Mouse (Mus musculus): ENCODE measurements at regions not wholly inside any gene's neighbourhood (a gene's known extent, or its start where the extent isn't known, plus 50 kb on each side); places are given as distances from the start of the nearest gene placed in this dataset.

DNA sequence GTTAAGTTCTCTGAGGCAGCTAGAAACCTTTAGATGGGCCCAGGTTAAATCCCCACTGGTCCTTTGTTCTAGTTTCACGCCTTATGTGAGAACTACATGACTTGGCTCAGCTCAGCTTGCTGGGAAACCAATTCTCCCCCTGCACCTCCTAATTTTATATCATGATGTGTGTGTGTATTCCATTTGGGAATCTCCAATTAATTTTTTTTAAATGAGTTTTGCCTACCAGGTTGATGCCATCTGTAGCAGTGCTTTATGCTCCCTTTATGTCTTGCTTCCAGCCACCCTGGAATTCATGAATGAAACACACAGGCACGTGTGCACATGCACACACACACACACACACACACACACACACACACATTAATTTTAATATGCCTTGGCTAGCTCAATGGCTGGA lies 180.0 kb upstream of the Gli3 start:
- 78% methylated on average over 2 of the region's 2 CpGs for WGBS
- Histone ChIP-seq H3K36me3 (ENCODE audit: control insufficient read depth, insufficient read depth, low read length) (no peaks in the 10 kb centered on the region), H3K27ac (replicated peaks; ENCODE audit: low read depth, low read length) (no peak overlapping the region), H3K4me1 (ENCODE audit: control insufficient read depth, insufficient read depth, low read length) (no peaks in the 10 kb centered on the region), H3K4me2 (ENCODE audit: low read depth, severe bottlenecking) (no peak overlapping the region), H3K9me3 (ENCODE audit: control insufficient read depth, low read length) (no peaks in the 10 kb centered on the region; the same call in 1 of the 2 replicates), H3K4me3 (ENCODE audit: low read depth, low read length) (no peak overlapping the region), H3K9ac (ENCODE audit: low read length) (no peak overlapping the region), H3K27me3 (ENCODE audit: control insufficient read depth, insufficient read depth, low read length) (no peaks in the 10 kb centered on the region)
- ATAC-seq (ENCODE audit: insufficient number of reproducible peaks, low FRiP score, low TSS enrichment, low read depth), result no peak
- no peak for DNase-seq (ENCODE audit: low spot score)

DNA sequence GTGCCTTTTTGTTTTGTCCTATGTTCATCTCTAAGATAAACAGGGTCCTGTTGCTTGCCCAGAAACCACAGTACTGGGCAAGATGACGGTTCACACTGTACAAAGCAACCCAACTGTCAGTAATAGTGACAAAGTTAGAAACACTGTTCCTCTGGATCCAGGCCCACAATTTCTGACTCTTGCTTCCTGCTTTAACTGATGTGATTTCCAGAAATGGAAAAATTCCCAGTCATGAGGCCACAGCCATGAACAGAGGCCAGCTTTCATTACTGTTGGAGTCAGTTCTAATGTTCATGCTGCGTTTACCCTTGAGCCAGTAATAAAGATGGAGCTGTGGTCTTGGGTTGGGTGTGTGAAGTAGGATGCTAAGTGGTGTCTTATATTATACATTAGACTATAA lies 164.6 kb upstream of the Gli3 start:
- Histone ChIP-seq H3K4me3 (ENCODE audit: low read depth, low read length) (no peak overlapping the region), H3K36me3 (ENCODE audit: control insufficient read depth, insufficient read depth, low read length) (no peaks in the 10 kb centered on the region), H3K4me2 (ENCODE audit: low read depth, severe bottlenecking) (no peak overlapping the region), H3K9ac (ENCODE audit: low read length) (no peak overlapping the region), H3K9me3 (ENCODE audit: control insufficient read depth, low read length) (no peaks in the 10 kb centered on the region), H3K27me3 (ENCODE audit: control insufficient read depth, insufficient read depth, low read length) (no peaks in the 10 kb centered on the region), H3K27ac (replicated peaks; ENCODE audit: low read depth, low read length) (no peak overlapping the region), H3K4me1 (ENCODE audit: control insufficient read depth, insufficient read depth, low read length) (no peaks in the 10 kb centered on the region)
- no peak for DNase-seq (ENCODE audit: low spot score)
- ATAC-seq (ENCODE audit: insufficient number of reproducible peaks, low FRiP score, low TSS enrichment, low read depth), result no peak
- WGBS, result 81% methylated on average over 2 of the region's 2 CpGs

DNA sequence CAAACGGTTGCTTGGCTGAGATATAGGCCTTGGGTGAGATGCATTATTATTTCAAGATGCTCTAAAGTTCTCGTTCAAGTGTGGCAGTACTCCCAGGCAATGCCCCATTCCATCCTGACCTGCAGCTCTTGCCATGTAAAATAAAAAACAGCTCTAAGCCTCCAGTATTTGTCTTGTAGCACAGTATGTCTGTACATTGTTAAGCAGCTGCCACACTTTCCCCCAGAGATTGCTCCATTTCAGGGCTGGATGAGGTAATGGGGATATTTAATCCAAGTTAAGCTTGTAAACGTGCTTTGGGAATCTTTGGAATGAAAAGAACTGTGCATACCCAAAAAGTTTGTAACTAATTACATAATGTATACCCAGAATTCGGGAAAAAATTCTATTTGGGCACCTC lies 137.6 kb upstream of the Gli3 start:
- Histone ChIP-seq H3K4me3 (ENCODE audit: low read depth, low read length) (no peak overlapping the region), H3K4me1 (ENCODE audit: control insufficient read depth, insufficient read depth, low read length) (no peaks in the 10 kb centered on the region), H3K9me3 (ENCODE audit: control insufficient read depth, low read length) (no peaks in the 10 kb centered on the region), H3K4me2 (ENCODE audit: low read depth, severe bottlenecking) (no peak overlapping the region), H3K36me3 (ENCODE audit: control insufficient read depth, insufficient read depth, low read length) (no peaks in the 10 kb centered on the region), H3K27me3 (ENCODE audit: control insufficient read depth, insufficient read depth, low read length) (no peaks in the 10 kb centered on the region), H3K27ac (replicated peaks; ENCODE audit: low read depth, low read length) (no peak overlapping the region), H3K9ac (ENCODE audit: low read length) (no peak overlapping the region)
- no peak for ATAC-seq (ENCODE audit: insufficient number of reproducible peaks, low FRiP score, low TSS enrichment, low read depth)
- no peak for DNase-seq (ENCODE audit: low spot score)
- 57% methylated on average over 4 of the region's 4 CpGs for WGBS

GRCm38 (mm10) chr13:15326146-15326545 lies 136.9 kb upstream of the Gli3 start:
- H3K9me3 ChIP-seq (ENCODE audit: control insufficient read depth, low read length), result no peaks in the 10 kb centered on the region
- no peaks in the 10 kb centered on the region for H3K4me1 ChIP-seq (ENCODE audit: control insufficient read depth, insufficient read depth, low read length)
- no peak overlapping the region for H3K9ac ChIP-seq (ENCODE audit: low read length)
- H3K36me3 ChIP-seq (ENCODE audit: control insufficient read depth, insufficient read depth, low read length), result no peaks in the 10 kb centered on the region
- WGBS, result 86% methylated on average over 3 of the region's 3 CpGs
- DNase-seq (ENCODE audit: low spot score), result no peak
- H3K27ac ChIP-seq (replicated peaks; ENCODE audit: low read depth, low read length), result no peak overlapping the region
- ATAC-seq (ENCODE audit: insufficient number of reproducible peaks, low FRiP score, low TSS enrichment, low read depth), result no peak
- no peak overlapping the region for H3K4me2 ChIP-seq (ENCODE audit: low read depth, severe bottlenecking)
- H3K4me3 ChIP-seq (ENCODE audit: low read depth, low read length), result no peak overlapping the region
- H3K27me3 ChIP-seq (ENCODE audit: control insufficient read depth, insufficient read depth, low read length), result no peaks in the 10 kb centered on the region

DNA sequence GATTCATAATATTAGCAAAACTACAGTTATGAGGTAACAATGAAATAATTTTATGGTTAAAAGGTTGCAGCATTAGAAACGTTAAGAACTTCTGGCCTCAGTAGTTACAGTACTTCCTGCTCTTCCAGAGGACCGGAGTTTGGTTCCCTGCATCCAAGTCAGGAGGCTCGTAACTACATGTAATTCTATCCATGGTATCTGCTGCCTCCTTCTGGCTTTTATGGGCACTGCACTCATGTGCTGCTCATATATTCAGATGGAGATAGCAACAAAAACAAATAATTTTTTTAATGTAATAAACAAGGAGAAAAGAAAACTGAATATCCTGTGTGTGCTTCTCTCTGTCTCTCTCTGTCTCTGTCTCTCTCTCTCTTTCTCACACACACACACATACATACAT lies 133.5 kb upstream of the Gli3 start:
- ATAC-seq (ENCODE audit: insufficient number of reproducible peaks, low FRiP score, low TSS enrichment, low read depth) (no peak), DNase-seq (ENCODE audit: low spot score) (no peak)
- no peak overlapping the region for H3K27ac ChIP-seq (replicated peaks; ENCODE audit: low read depth, low read length)
- no peak overlapping the region for H3K4me2 ChIP-seq (ENCODE audit: low read depth, severe bottlenecking)
- 89% methylated on average over 3 of the region's 3 CpGs for WGBS
- H3K36me3 ChIP-seq (ENCODE audit: control insufficient read depth, insufficient read depth, low read length), result no peaks in the 10 kb centered on the region
- no peaks in the 10 kb centered on the region for H3K4me1 ChIP-seq (ENCODE audit: control insufficient read depth, insufficient read depth, low read length)
- no peaks in the 10 kb centered on the region for H3K27me3 ChIP-seq (ENCODE audit: control insufficient read depth, insufficient read depth, low read length)
- no peak overlapping the region for H3K9ac ChIP-seq (ENCODE audit: low read length)
- no peak overlapping the region for H3K4me3 ChIP-seq (ENCODE audit: low read depth, low read length)
- no peaks in the 10 kb centered on the region for H3K9me3 ChIP-seq (ENCODE audit: control insufficient read depth, low read length)

- Histone ChIP-seq H3K4me2 (ENCODE audit: low read depth, severe bottlenecking) (no peak overlapping the region), H3K27me3 (ENCODE audit: control insufficient read depth, insufficient read depth, low read length) (no peaks in the 10 kb centered on the region), H3K9ac (ENCODE audit: low read length) (no peak overlapping the region), H3K36me3 (ENCODE audit: control insufficient read depth, insufficient read depth, low read length) (no peaks in the 10 kb centered on the region), H3K27ac (replicated peaks; ENCODE audit: low read depth, low read length) (no peak overlapping the region), H3K9me3 (ENCODE audit: control insufficient read depth, low read length) (no peaks in the 10 kb centered on the region), H3K4me3 (ENCODE audit: low read depth, low read length) (no peak overlapping the region), H3K4me1 (ENCODE audit: control insufficient read depth, insufficient read depth, low read length) (peaks cover 18% of the 10 kb centered on the region; the same call in 1 of the 2 replicates)
- DNase-seq (ENCODE audit: low spot score) (peak; percentile 38), ATAC-seq (ENCODE audit: insufficient number of reproducible peaks, low FRiP score, low TSS enrichment, low read depth) (0 out of 2 replicates have a peak, but pooled peaks have one; percentile 20)
- 4% methylated on average over 3 of the region's 3 CpGs for WGBS
Observed at GRCm38 (mm10) chr13:15343474-15343873, 119.6 kb upstream of the Gli3 start.

- peaks cover 14% of the 10 kb centered on the region; the same call in 1 of the 2 replicates for H3K4me1 ChIP-seq (ENCODE audit: control insufficient read depth, insufficient read depth, low read length)
- no peak overlapping the region for H3K4me2 ChIP-seq (ENCODE audit: low read depth, severe bottlenecking)
- H3K9me3 ChIP-seq (ENCODE audit: control insufficient read depth, low read length), result no peaks in the 10 kb centered on the region
- no peak overlapping the region for H3K9ac ChIP-seq (ENCODE audit: low read length)
- 22% methylated on average over 2 of the region's 2 CpGs for WGBS
- DNase-seq (ENCODE audit: low spot score), result no peak
- no peak overlapping the region for H3K4me3 ChIP-seq (ENCODE audit: low read depth, low read length)
- ATAC-seq (ENCODE audit: insufficient number of reproducible peaks, low FRiP score, low TSS enrichment, low read depth), result peak; percentile 69; the same call in 1 of the 2 replicates
- H3K27ac ChIP-seq (replicated peaks; ENCODE audit: low read depth, low read length), result no peak overlapping the region
- no peaks in the 10 kb centered on the region for H3K36me3 ChIP-seq (ENCODE audit: control insufficient read depth, insufficient read depth, low read length)
- no peaks in the 10 kb centered on the region for H3K27me3 ChIP-seq (ENCODE audit: control insufficient read depth, insufficient read depth, low read length)
Observed at GRCm38 (mm10) chr13:15346866-15347265, 116.2 kb upstream of the Gli3 start.

- ATAC-seq (ENCODE audit: insufficient number of reproducible peaks, low FRiP score, low TSS enrichment, low read depth), result no peak
- DNase-seq (ENCODE audit: low spot score), result no peak
- no peak overlapping the region for H3K27ac ChIP-seq (replicated peaks; ENCODE audit: low read depth, low read length)
- no peaks in the 10 kb centered on the region for H3K4me1 ChIP-seq (ENCODE audit: control insufficient read depth, insufficient read depth, low read length)
- H3K9me3 ChIP-seq (ENCODE audit: control insufficient read depth, low read length), result no peaks in the 10 kb centered on the region
- H3K9ac ChIP-seq (ENCODE audit: low read length), result no peak overlapping the region
- no peak overlapping the region for H3K4me3 ChIP-seq (ENCODE audit: low read depth, low read length)
- no peaks in the 10 kb centered on the region for H3K27me3 ChIP-seq (ENCODE audit: control insufficient read depth, insufficient read depth, low read length)
- H3K36me3 ChIP-seq (ENCODE audit: control insufficient read depth, insufficient read depth, low read length), result no peaks in the 10 kb centered on the region
- no peak overlapping the region for H3K4me2 ChIP-seq (ENCODE audit: low read depth, severe bottlenecking)
- WGBS, result 96% methylated on average over 2 of the region's 2 CpGs
Observed at GRCm38 (mm10) chr13:15366437-15366836, 96.6 kb upstream of the Gli3 start.

- Histone ChIP-seq H3K27me3 (ENCODE audit: control insufficient read depth, insufficient read depth, low read length) (no peaks in the 10 kb centered on the region), H3K4me3 (ENCODE audit: low read depth, low read length) (no peak overlapping the region), H3K9ac (ENCODE audit: low read length) (no peak overlapping the region), H3K27ac (replicated peaks; ENCODE audit: low read depth, low read length) (no peak overlapping the region), H3K4me1 (ENCODE audit: control insufficient read depth, insufficient read depth, low read length) (no peaks in the 10 kb centered on the region), H3K9me3 (ENCODE audit: control insufficient read depth, low read length) (no peaks in the 10 kb centered on the region), H3K4me2 (ENCODE audit: low read depth, severe bottlenecking) (no peak overlapping the region), H3K36me3 (ENCODE audit: control insufficient read depth, insufficient read depth, low read length) (no peaks in the 10 kb centered on the region)
- WGBS, result 87% methylated on average over 8 of the region's 8 CpGs
- no peak for ATAC-seq (ENCODE audit: insufficient number of reproducible peaks, low FRiP score, low TSS enrichment, low read depth)
- DNase-seq (ENCODE audit: low spot score), result no peak
Observed at GRCm38 (mm10) chr13:15380081-15380480, 83.0 kb upstream of the Gli3 start.

Data from limb, embryonic 11.5 days (tissue).